Mouse (Mus musculus) CH12.LX (cell line): Measurements from ENCODE around the gene Cryzl2. TPM values are rescaled to one million over a fixed set of nuclear protein-coding genes. Genes with fewer than 3 reads are reported as not detected.

Source experiments
- DNase-seq: peaks from one replicate; pipeline ENCODE4 v3.0.0-alpha.2; 2013; ENCODE audit errors: extremely low read depth
- H3K27ac ChIP-seq: 2 replicates; pipeline ENCODE4 v1.5.1; 2012; ENCODE audit warnings: low read depth, mild to moderate bottlenecking, control low read depth, moderate library complexity; ENCODE audit not compliant: insufficient read depth
- H3K27me3 ChIP-seq: replicated peaks from 2 replicates; pipeline ENCODE3; 2012; ENCODE audit warnings: inconsistent platforms
- H3K36me3 ChIP-seq, 2 experiments: replicated peaks in 1 of 2; 2 replicates each; pipeline versions ENCODE3 to v1.6.1; 2012; ENCODE audit warnings: inconsistent platforms in 1 of 2, low read length in 1 of 2, mild to moderate bottlenecking in 1 of 2, mixed read lengths in 1 of 2, moderate library complexity in 1 of 2; ENCODE audit not compliant: control insufficient read depth in 1 of 2, insufficient read depth in 1 of 2
- H3K4me1 ChIP-seq, 2 experiments: 2 replicates each; pipeline ENCODE4 v1.6.1; 2012; ENCODE audit warnings: inconsistent platforms in 1 of 2, moderate library complexity in 1 of 2; ENCODE audit not compliant: insufficient read depth in 2 of 2, control insufficient read depth in 1 of 2
- H3K4me2 ChIP-seq: 2 replicates; pipeline ENCODE4 v1.6.1; 2012; ENCODE audit warnings: low read depth, mild to moderate bottlenecking, control low read depth; ENCODE audit not compliant: poor library complexity, insufficient read depth, severe bottlenecking
- H3K4me3 ChIP-seq, 3 experiments: fragments of 150-350 bp in 1 of 3; sonication (generic) in 1 of 3; replicated peaks in 1 of 3; 2 replicates each; pipeline versions ENCODE3 to v1.5.1; 2011 to 2012; ENCODE audit warnings: low read depth in 2 of 3, low read length in 2 of 3, mild to moderate bottlenecking in 2 of 3, moderate library complexity in 2 of 3, control low read depth in 1 of 3, improper control_type of control experiment in 1 of 3, inconsistent platforms in 1 of 3, mixed read lengths in 1 of 3; ENCODE audit not compliant: poor library complexity in 1 of 3
- H3K79me2 ChIP-seq: replicated peaks from 2 replicates; pipeline ENCODE4 v1.6.1; 2012; ENCODE audit warnings: mild to moderate bottlenecking, moderate library complexity; ENCODE audit not compliant: control insufficient read depth, poor library complexity, insufficient read depth, severe bottlenecking; ENCODE audit errors: extremely low read depth
- H3K9ac ChIP-seq: 2 replicates; pipeline ENCODE4 v1.6.1; 2012; ENCODE audit warnings: low read depth, mild to moderate bottlenecking, control low read depth, moderate library complexity; ENCODE audit not compliant: insufficient read depth
- H3K9me3 ChIP-seq: replicated peaks from 2 replicates; pipeline ENCODE3; 2012; ENCODE audit warnings: low read length, inconsistent platforms, mixed read lengths
- BHLHE40 ChIP-seq: IDR thresholded peaks from 2 replicates; pipeline ENCODE4 v1.6.1; 2011; ENCODE audit warnings: mild to moderate bottlenecking, low read depth, low read length, improper control_type of control experiment
- CHD1 ChIP-seq: IDR thresholded peaks from 2 replicates; pipeline ENCODE4 v1.6.1; 2012; ENCODE audit warnings: low read depth, low read length, improper control_type of control experiment, inconsistent platforms
- CHD2 ChIP-seq: IDR thresholded peaks from 2 replicates; pipeline ENCODE4 v1.6.1; 2011; ENCODE audit warnings: low read length, improper control_type of control experiment
- CTCF ChIP-seq, 2 experiments: IDR thresholded peaks in 1 of 2; conservative IDR thresholded peaks in 1 of 2; 2 replicates each; pipeline ENCODE4 v1.5.1; 2011 to 2012; ENCODE audit warnings: low read depth in 2 of 2, low read length in 2 of 2, improper control_type of control experiment in 1 of 2, inconsistent platforms in 1 of 2, mild to moderate bottlenecking in 1 of 2, moderate library complexity in 1 of 2
- E2F4 ChIP-seq: IDR thresholded peaks from 2 replicates; pipeline ENCODE4 v1.6.1; 2011; ENCODE audit warnings: low read depth, low read length, improper control_type of control experiment; ENCODE audit not compliant: insufficient replicate concordance
- ELF1 ChIP-seq: IDR thresholded peaks from 2 replicates; pipeline ENCODE4 v1.6.1; 2014; ENCODE audit warnings: low read depth, mild to moderate bottlenecking, inconsistent platforms, low read length, improper control_type of control experiment
- HCFC1 ChIP-seq: IDR thresholded peaks from 2 replicates; pipeline ENCODE4 v1.6.1; 2012; ENCODE audit warnings: low read depth, mild to moderate bottlenecking, inconsistent platforms, low read length, improper control_type of control experiment
- IRF4 ChIP-seq: IDR thresholded peaks from 2 replicates; pipeline ENCODE4 v1.6.1; 2014; ENCODE audit warnings: low read depth, mild to moderate bottlenecking, inconsistent platforms, low read length, improper control_type of control experiment
- KAT2A ChIP-seq: IDR thresholded peaks from 2 replicates; pipeline ENCODE4 v1.6.1; 2012; ENCODE audit warnings: low read length, improper control_type of control experiment, inconsistent platforms; ENCODE audit not compliant: insufficient replicate concordance
- MEF2A ChIP-seq: IDR thresholded peaks from 2 replicates; pipeline ENCODE4 v1.6.1; 2014; ENCODE audit warnings: low read depth, mild to moderate bottlenecking, inconsistent platforms, low read length, improper control_type of control experiment, borderline replicate concordance
- MYC ChIP-seq: IDR thresholded peaks from 2 replicates; pipeline ENCODE4 v1.6.1; 2011; ENCODE audit warnings: low read depth, mild to moderate bottlenecking, improper control_type of control experiment, low read length
- NRF1 ChIP-seq: IDR thresholded peaks from 2 replicates; pipeline ENCODE4 v1.6.1; 2014; ENCODE audit warnings: low read depth, mild to moderate bottlenecking, inconsistent platforms, low read length, improper control_type of control experiment, moderate library complexity
- POLR2A ChIP-seq: IDR thresholded peaks from 2 replicates; pipeline ENCODE4 v1.6.1; 2011; ENCODE audit warnings: low read depth, mild to moderate bottlenecking, improper control_type of control experiment, low read length
- POLR2AphosphoS2 ChIP-seq: IDR thresholded peaks from 2 replicates; pipeline ENCODE4 v1.6.1; 2011; ENCODE audit warnings: low read depth, low read length, improper control_type of control experiment
- RAD21 ChIP-seq: IDR thresholded peaks from 2 replicates; pipeline ENCODE4 v1.6.1; 2011; ENCODE audit warnings: low read depth, mild to moderate bottlenecking, low read length, improper control_type of control experiment, moderate library complexity
- RCOR1 ChIP-seq: conservative IDR thresholded peaks from 2 replicates; pipeline ENCODE4 v1.6.1; 2012; ENCODE audit warnings: low read depth, mild to moderate bottlenecking, inconsistent platforms, low read length, improper control_type of control experiment
- SMC3 ChIP-seq: IDR thresholded peaks from 2 replicates; pipeline ENCODE4 v1.6.1; 2011; ENCODE audit warnings: low read depth, low read length, improper control_type of control experiment
- TBP ChIP-seq: conservative IDR thresholded peaks from 2 replicates; pipeline ENCODE4 v1.6.1; 2011; ENCODE audit warnings: low read depth, low read length, improper control_type of control experiment
- TCF12 ChIP-seq: IDR thresholded peaks from 2 replicates; pipeline ENCODE4 v1.6.1; 2014; ENCODE audit warnings: low read depth, mild to moderate bottlenecking, inconsistent platforms, low read length, improper control_type of control experiment
- UBTF ChIP-seq: IDR thresholded peaks from 2 replicates; pipeline ENCODE4 v1.6.1; 2012; ENCODE audit warnings: low read depth, mild to moderate bottlenecking, inconsistent platforms, low read length, improper control_type of control experiment, moderate library complexity
- USF1 ChIP-seq: IDR thresholded peaks from 2 replicates; pipeline ENCODE4 v1.6.1; 2014; ENCODE audit warnings: low read depth, mild to moderate bottlenecking, inconsistent platforms, low read length, improper control_type of control experiment
- USF2 ChIP-seq: conservative IDR thresholded peaks from 2 replicates; pipeline ENCODE4 v1.6.1; 2011; ENCODE audit warnings: low read depth, low read length, improper control_type of control experiment
- ZC3H11A ChIP-seq: IDR thresholded peaks from 2 replicates; pipeline ENCODE4 v1.6.1; 2012; ENCODE audit warnings: low read depth, mild to moderate bottlenecking, inconsistent platforms, low read length, improper control_type of control experiment
- ZMIZ1 ChIP-seq: IDR thresholded peaks from 2 replicates; pipeline ENCODE4 v1.6.1; 2012; ENCODE audit warnings: low read depth, mild to moderate bottlenecking, inconsistent platforms, low read length, improper control_type of control experiment
- ZNF384 ChIP-seq: IDR thresholded peaks from 2 replicates; pipeline ENCODE4 v1.6.1; 2012; ENCODE audit warnings: low read depth, low read length, improper control_type of control experiment, inconsistent platforms
- dilution Hi-C: fragments of 300-500 bp; cut with MboI; formaldehyde crosslinking; loops from 2 replicates; pipeline ENCODE4 v1.14.3; 2020; ENCODE audit warnings: low sequenced_read_pairs; ENCODE audit not compliant: extremely low pct_unique_long_range_greater_than_20kb, extremely low pct_ligation_motif_present
- in situ Hi-C: fragments of 300-500 bp; cut with MboI; formaldehyde crosslinking; loops from 3 replicates; pipeline ENCODE4 v1.14.3; 2019; ENCODE audit warnings: low sequenced_read_pairs, low pct_ligation_motif_present, low pct_unique_long_range_greater_than_20kb, mixed read lengths
- polyA plus RNA-seq: library from polyadenylated mRNA; unstranded; fragments of >175 nt; gene quantifications from 2 replicates; pipeline ENCODE4 v1.2.1, GENCODE M21; 2012; ENCODE audit warnings: low read depth; ENCODE audit not compliant: insufficient read length
- total RNA-seq, 2 experiments: library from RNA; depleted of rRNA; stranded (reverse); fragments of 300-350 nt in 1 of 2; fragments of >200 nt in 1 of 2; gene quantifications; 2 replicates each; pipeline ENCODE4 v1.2.3; 2012 to 2014

Gene Cryzl2
- total and polyA plus RNA-seq, 3 experiments: 22.5 to 41.0 (median 25.0) TPM

DNA sequence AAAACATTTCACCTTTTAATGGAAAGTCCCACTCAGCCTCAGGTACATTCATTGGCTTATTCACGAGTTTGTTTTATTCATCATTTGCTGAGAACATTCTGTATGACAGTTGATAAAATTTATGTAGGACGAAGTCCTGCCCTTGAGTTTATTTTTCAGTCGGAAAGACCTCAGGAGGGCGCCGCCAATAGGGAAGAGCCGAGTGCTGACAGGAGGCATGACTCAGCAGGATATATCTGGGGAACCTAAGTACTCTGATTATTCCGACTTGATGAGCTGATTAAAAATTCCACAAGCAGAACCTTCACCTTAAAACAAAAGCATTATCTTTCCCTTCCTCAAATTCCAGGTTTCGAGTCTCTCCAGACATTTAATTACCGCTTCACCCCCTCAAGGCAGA lies 21.7 kb downstream of the Cryzl2 start:
- no peak for DNase-seq
- H3K9ac ChIP-seq: no peak overlapping the region
- no peak overlapping the region for H3K4me2 ChIP-seq
- peaks cover 4 to 45% of the 10 kb centered on the region in 2 experiments for H3K36me3 ChIP-seq
- no peak overlapping the region for H3K4me3 ChIP-seq
- no peaks in the 10 kb centered on the region for H3K79me2 ChIP-seq
- TF ChIP-seq TCF12 (no peak), POLR2AphosphoS2 (no peak), RCOR1 (no peak)
- dilution Hi-C loops: no loop called here
- in situ Hi-C loops: no loop called here
- no peaks in the 10 kb centered on the region for H3K9me3 ChIP-seq
- no peak overlapping the region for H3K27ac ChIP-seq
- H3K27me3 ChIP-seq: no peaks in the 10 kb centered on the region
- peaks cover 0 to 11% of the 10 kb centered on the region in 2 experiments; a peak in 2 of 4 replicates for H3K4me1 ChIP-seq

GRCm38 (mm10) chr1:157480901-157481300 lies 22.5 kb downstream of the Cryzl2 start:
- no peaks in the 10 kb centered on the region for H3K9me3 ChIP-seq
- no peak overlapping the region for H3K9ac ChIP-seq
- dilution Hi-C loops (no loop called here), in situ Hi-C loops (no loop called here)
- DNase-seq: no peak
- H3K27me3 ChIP-seq: no peaks in the 10 kb centered on the region
- no peak overlapping the region for H3K4me2 ChIP-seq
- peaks cover 4 to 44% of the 10 kb centered on the region in 2 experiments for H3K36me3 ChIP-seq
- H3K4me3 ChIP-seq: no peak overlapping the region
- TF ChIP-seq RAD21 (no peak), E2F4 (no peak), POLR2A (no peak), SMC3 (no peak), MYC (no peak), USF1 (no peak)
- TF ChIP-seq, all 38 proteins: peak for 0
- Histone ChIP-seq H3K79me2 (no peaks in the 10 kb centered on the region), H3K27ac (no peak overlapping the region), H3K4me1 (peaks cover 0 to 11% of the 10 kb centered on the region in 2 experiments; a peak in 2 of 4 replicates)

- dilution Hi-C loops: no loop called here
- no peak for DNase-seq
- in situ Hi-C loops: no loop called here
- Histone ChIP-seq H3K4me3 (no peak overlapping the region), H3K4me1 (peaks cover 0 to 11% of the 10 kb centered on the region in 2 experiments; a peak in 2 of 4 replicates), H3K9ac (no peak overlapping the region), H3K9me3 (no peaks in the 10 kb centered on the region), H3K79me2 (no peaks in the 10 kb centered on the region), H3K36me3 (peaks cover 4 to 46% of the 10 kb centered on the region in 2 experiments), H3K27ac (no peak overlapping the region), H3K27me3 (no peaks in the 10 kb centered on the region)
- TF ChIP-seq SMC3 (no peak), CTCF (conservative IDR thresholded peaks at IDR 0.05 in 1 of 2, IDR thresholded peaks at IDR 0.05 in 1 of 2; ENCODE audit: low read depth in 2 of 2, low read length in 2 of 2) (no peak), ZNF384 (no peak), ZMIZ1 (no peak), MEF2A (no peak), KAT2A (no peak), HCFC1 (no peak), UBTF (no peak), ZC3H11A (no peak), CHD2 (no peak), USF2 (no peak), ELF1 (no peak), BHLHE40 (no peak), TBP (no peak), NRF1 (no peak), IRF4 (no peak), POLR2AphosphoS2 (no peak), CHD1 (no peak)
- TF ChIP-seq, all 38 proteins: peak for 0
- no peak overlapping the region for H3K4me2 ChIP-seq
Observed at GRCm38 (mm10) chr1:157481666-157482065, 23.3 kb downstream of the Cryzl2 start.
